Mouse (Mus musculus): ENCODE data around the gene Rere.

The Rere gene

GRCm38 (mm10) chr4:150450081-150450691 is 168.7 kb downstream of the Rere start:
- in situ Hi-C loops (cut with MboI; ENCODE audit: unreplicated experiment in 2 of 2) = loop anchor here in 1 of 2 experiments (10.0 kb wide), 1 partner anchor 85 kb away; no protein-coding TSS in a partner anchor

GRCm38 (mm10) chr4:150452155-150452847 is 170.9 kb downstream of the Rere start:
- in situ Hi-C loops (cut with MboI; ENCODE audit: unreplicated experiment in 2 of 2) = loop anchor here in 1 of 2 experiments (10.0 kb wide), 1 partner anchor 88 kb away; no protein-coding TSS in a partner anchor

- in situ Hi-C loops (cut with MboI; ENCODE audit: unreplicated experiment in 2 of 2) = loop anchor here in 1 of 2 experiments (10.0 kb wide), 1 partner anchor 90 kb away; no protein-coding TSS in a partner anchor
Observed at GRCm38 (mm10) chr4:150454571-150455306, 173.3 kb downstream of the Rere start.

- in situ Hi-C loops (cut with MboI; ENCODE audit: unreplicated experiment in 2 of 2) = loop anchor here in 1 of 2 experiments (10.0 kb wide), 1 partner anchor 91 kb away; no protein-coding TSS in a partner anchor
Observed at GRCm38 (mm10) chr4:150455750-150456149, 174.3 kb downstream of the Rere start.

- in situ Hi-C loops (cut with MboI; ENCODE audit: unreplicated experiment in 2 of 2) = loop anchor here in 1 of 2 experiments (10.0 kb wide), 1 partner anchor 92 kb away; no protein-coding TSS in a partner anchor
Observed at GRCm38 (mm10) chr4:150456452-150456851, 175.0 kb downstream of the Rere start.

GRCm38 (mm10) chr4:150456886-150457285 is 175.4 kb downstream of the Rere start:
- in situ Hi-C loops (cut with MboI; ENCODE audit: unreplicated experiment in 2 of 2) = loop anchor here in 1 of 2 experiments (10.0 kb wide), 1 partner anchor 92 kb away; no protein-coding TSS in a partner anchor

GRCm38 (mm10) chr4:150457353-150457752 is 175.9 kb downstream of the Rere start:
- in situ Hi-C loops (cut with MboI; ENCODE audit: unreplicated experiment in 2 of 2) = loop anchor here in 1 of 2 experiments (10.0 kb wide), 1 partner anchor 93 kb away; no protein-coding TSS in a partner anchor

DNA sequence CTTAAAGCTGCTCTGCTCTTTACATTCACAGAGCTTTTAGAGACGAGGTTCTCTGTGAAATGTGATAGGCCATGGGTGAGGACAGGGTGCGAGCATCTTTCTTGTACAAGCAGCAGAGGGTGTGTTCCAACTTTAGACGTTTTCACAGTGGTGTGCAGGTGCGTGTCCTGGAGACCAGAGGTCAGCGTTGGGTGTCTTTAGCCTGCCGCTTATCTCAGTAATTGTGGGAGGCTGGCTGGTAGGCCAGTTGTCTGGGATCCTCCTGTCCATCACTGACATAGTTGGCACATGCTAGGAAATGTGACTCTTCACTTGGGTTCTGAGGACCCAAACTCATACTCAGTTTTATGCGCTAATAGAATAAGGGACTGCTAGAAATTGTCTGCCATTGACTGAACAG is 176.3 kb downstream of the Rere start:
- in situ Hi-C loops (cut with MboI; ENCODE audit: unreplicated experiment in 2 of 2) = loop anchor here in 1 of 2 experiments (10.0 kb wide), 1 partner anchor 93 kb away; no protein-coding TSS in a partner anchor

DNA sequence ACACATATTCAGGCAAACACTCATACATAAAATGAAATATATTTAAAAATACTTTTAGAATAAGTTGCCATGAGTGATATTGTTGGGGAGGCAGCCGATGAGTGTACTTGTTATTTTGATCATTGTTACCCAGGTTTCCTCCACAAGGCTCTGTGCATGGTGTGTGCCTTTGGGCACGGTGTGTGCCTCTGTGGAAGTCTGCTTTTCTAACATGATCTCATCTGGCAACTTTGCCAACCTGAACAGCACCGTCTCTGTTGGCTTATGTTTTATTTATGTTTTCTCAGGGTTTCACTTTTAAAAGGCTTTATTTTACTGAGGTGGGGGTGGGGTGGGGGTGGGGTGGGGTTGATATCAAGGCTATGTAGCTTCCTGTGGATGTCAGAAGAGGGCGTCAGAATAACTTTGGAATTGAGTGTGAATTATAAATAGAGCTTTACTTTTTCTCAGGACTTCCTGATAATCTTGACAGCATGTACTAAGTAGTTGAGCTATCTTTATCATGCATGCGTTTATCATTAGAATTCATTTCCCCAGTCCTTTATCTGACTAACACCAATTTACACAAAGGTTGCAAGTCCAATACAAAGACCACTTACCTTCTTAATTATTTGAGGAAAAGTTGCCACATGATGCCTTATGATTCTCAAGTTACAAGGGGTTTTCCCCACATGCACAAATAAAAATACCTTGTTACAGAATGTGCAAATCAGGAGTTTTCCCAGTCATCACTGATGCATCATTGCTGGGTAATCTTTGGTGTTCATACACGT is 177.8 kb downstream of the Rere start:
- in situ Hi-C loops (cut with MboI; ENCODE audit: unreplicated experiment in 2 of 2) = loop anchor here in 1 of 2 experiments (10.0 kb wide), 1 partner anchor 94 kb away; no protein-coding TSS in a partner anchor

DNA sequence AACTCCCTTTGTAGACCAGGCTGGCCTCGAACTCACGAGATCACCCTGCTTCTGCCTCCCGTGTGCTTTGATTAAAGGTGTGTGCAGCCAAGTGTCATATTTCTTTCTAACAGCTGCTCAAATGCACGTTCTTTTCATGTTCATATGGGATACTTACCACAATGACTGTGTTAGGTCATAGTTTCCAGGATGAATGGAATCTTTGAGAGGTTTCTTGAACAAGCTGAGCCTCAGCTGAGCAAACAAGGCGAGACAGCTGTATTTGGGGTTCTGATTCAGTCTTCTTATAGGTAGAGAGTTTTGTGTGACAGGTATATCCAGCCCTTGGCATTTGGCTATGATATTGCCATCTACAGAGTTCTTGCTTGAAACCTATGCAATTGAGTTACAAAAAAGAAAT is 179.0 kb downstream of the Rere start:
- in situ Hi-C loops (cut with MboI; ENCODE audit: unreplicated experiment in 2 of 2) = loop anchor here in 1 of 2 experiments (5.0 kb wide), 1 partner anchor 93 kb away; no protein-coding TSS in a partner anchor

- in situ Hi-C loops (cut with MboI; ENCODE audit: unreplicated experiment in 2 of 2) = loop anchor here in 1 of 2 experiments (5.0 kb wide), 1 partner anchor 94 kb away; no protein-coding TSS in a partner anchor
Observed at GRCm38 (mm10) chr4:150461011-150461410, 179.6 kb downstream of the Rere start.

DNA sequence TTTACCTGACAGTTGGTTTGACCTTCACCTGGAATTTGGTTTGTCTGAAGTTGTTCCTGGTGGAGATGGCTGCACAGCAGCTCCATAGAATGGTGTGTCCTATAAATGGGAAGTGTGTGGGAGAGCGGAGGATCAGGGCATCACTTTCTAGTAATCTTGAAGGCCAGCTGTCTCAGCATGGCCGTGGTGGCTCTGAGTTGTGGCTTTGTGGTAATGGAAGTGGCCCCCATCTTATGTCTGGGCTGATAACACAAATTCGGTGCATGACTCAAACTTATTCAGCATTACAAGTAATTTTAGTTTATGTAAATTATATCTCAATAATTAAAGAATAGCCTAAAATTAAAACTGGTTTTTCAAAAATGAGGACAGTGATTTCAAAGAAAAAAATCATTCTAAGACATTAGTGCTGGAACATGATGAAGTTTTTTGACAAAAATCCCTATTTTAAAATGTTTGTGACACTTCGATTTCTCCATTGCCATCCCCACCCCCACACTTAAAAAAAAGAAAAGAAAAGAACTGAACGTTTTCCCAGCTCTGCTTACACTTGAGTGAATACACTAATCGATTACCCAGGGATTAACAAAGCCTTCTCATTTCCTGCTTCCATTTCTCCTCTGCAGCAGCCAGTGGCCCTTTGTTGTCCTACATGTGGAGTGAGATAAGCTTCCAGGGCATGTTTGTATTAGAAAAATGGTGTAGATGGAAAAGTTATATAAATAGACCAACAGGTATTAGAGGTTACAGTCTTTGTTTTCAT is 180.2 kb downstream of the Rere start:
- in situ Hi-C loops (cut with MboI; ENCODE audit: unreplicated experiment in 2 of 2) = loop anchor here in 1 of 2 experiments (5.0 kb wide), 1 partner anchor 94 kb away; no protein-coding TSS in a partner anchor

- in situ Hi-C loops (cut with MboI; ENCODE audit: unreplicated experiment in 2 of 2) = loop anchor here in 1 of 2 experiments (5.0 kb wide), 1 partner anchor 95 kb away; no protein-coding TSS in a partner anchor
Observed at GRCm38 (mm10) chr4:150462367-150462766, 180.9 kb downstream of the Rere start.

GRCm38 (mm10) chr4:150465759-150466158 is 184.3 kb downstream of the Rere start:
- in situ Hi-C loops (cut with MboI; ENCODE audit: unreplicated experiment in 2 of 2) = loop anchor here (5.0 kb wide), 2 partner anchors 118 to 208 kb away; no protein-coding TSS in a partner anchor

DNA sequence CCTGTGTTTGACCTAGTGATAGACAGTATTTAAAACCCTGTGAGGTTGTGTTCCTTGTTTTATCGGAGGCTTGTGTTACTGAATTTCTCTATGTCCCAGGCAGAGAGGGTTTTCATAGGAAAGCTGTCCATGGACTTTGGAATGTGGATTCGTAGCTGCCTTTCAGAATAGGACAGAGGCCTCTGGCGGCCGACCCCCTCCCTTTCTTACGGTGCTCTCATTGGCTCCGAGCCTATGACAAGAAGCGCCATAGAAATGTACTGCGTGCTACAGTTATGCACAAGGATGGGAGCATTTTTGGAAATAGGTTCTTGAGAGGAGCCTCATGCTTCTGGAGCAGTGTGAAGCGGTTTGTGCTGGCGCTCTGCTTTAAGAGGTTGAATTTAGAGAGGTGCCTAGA is 187.8 kb downstream of the Rere start:
- in situ Hi-C loops (cut with MboI; ENCODE audit: unreplicated experiment in 2 of 2) = loop anchor here (5.0 kb wide), 2 partner anchors 122 to 212 kb away; no protein-coding TSS in a partner anchor

- in situ Hi-C loops (cut with MboI; ENCODE audit: unreplicated experiment in 2 of 2) = no loop called here
Observed at GRCm38 (mm10) chr4:150470674-150471328, 189.4 kb downstream of the Rere start.

GRCm38 (mm10) chr4:150472751-150473436 is 191.4 kb downstream of the Rere start:
- in situ Hi-C loops (cut with MboI; ENCODE audit: unreplicated experiment in 2 of 2) = no loop called here
